Mouse (Mus musculus) ES-E14 (cell line): ENCODE data around the gene Smim17.

Experiments
- MAFK ChIP-seq: IDR thresholded peaks from 2 replicates; pipeline ENCODE4 v1.6.1; 2014; ENCODE audit warnings: mild to moderate bottlenecking, low read depth, low read length, inconsistent platforms; ENCODE audit not compliant: insufficient read depth
- ZC3H11A ChIP-seq: IDR thresholded peaks from 2 replicates; pipeline ENCODE4 v1.6.1; 2012; ENCODE audit warnings: low read depth, mild to moderate bottlenecking, inconsistent platforms, low read length, borderline replicate concordance
- ZNF384 ChIP-seq: IDR thresholded peaks from 2 replicates; pipeline ENCODE4 v1.6.1; 2012; ENCODE audit warnings: low read depth, low read length, inconsistent platforms

GRCm38 (mm10) chr7:6384011-6384410 lies 14.5 kb upstream of the Smim17 start:
- no peak for TF ChIP-seq ZC3H11A
- TF ChIP-seq MAFK: no peak
- TF ChIP-seq ZNF384: no peak
